Mouse (Mus musculus): Measurements from ENCODE around the gene Lman2.

Gene Lman2

DNA sequence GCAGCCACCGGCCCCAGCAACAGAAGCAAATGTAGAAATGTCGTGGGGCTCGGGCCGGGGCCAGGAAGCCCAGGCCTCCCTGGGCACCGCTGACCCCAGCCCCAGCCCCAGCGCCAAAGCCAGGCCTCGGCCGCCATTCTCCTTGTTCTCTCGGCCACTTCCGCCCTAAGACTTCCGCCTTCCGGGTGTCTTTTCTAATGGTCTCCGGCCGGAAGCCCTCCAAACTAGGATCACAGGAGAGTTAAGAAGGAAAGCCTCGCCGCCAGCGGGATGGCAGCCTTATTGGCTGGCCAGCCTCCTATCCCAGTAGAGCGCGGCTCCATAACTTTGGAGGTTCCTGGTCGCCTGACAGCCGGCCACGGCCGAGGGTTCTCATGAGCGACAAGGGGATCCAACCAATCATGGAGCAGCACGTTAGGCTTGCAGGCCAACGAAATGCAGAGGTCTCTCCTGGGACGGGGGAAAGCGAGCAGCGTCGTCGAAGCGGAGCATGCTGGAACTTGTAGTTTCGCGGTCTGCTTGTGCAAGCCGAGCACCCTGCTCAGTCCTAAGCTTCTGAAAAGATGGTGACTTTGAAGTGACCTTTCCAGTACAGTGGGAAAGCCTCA lies at the start of gene Lman2:
TSS of gene Lman2 (minus strand) at position 331 of the 608 bp plus-strand sequence.
- DNase-seq (ENCODE audit: low spot score in 2 of 2) = peak; percentile 96

GRCm38 (mm10) chr13:55411826-55412225 lies 49.2 kb upstream of the Lman2 start:
- DNase-seq (ENCODE audit: low spot score in 2 of 2) = peak; percentile 44 to 46

DNA sequence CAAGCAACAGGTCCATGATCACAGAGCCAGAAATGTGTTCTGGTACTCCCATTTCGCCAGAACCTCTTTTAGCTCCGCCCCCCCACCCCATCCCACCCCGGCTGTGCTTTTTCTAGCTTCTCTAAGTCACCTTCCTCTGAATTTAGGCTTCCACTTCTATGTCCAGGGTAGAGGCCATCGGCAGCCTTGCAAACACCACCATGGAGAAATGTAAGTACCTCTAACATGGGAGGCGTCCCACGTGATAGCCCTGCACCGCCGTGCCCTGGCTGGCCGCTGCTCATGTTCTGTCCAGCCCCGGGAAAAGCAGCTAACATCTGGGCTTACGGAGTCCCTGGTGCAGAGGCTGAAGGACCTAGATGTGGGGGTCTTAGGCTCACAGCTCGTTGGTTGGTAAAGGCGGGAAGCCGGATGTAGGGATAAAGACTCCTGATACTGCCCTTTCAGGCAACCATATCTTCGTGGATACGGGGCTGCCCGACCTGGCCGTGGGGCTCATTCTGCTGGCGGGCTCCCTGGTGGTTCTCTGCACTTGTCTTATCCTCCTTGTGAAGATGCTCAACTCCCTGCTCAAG lies 46.0 kb upstream of the Lman2 start:
- DNase-seq (ENCODE audit: low spot score in 2 of 2) = no peak

- no peak for DNase-seq (ENCODE audit: low spot score in 2 of 2)
These were observed 44.8 kb upstream of the Lman2 start for GRCm38 (mm10) chr13:55407341-55407740.

DNA sequence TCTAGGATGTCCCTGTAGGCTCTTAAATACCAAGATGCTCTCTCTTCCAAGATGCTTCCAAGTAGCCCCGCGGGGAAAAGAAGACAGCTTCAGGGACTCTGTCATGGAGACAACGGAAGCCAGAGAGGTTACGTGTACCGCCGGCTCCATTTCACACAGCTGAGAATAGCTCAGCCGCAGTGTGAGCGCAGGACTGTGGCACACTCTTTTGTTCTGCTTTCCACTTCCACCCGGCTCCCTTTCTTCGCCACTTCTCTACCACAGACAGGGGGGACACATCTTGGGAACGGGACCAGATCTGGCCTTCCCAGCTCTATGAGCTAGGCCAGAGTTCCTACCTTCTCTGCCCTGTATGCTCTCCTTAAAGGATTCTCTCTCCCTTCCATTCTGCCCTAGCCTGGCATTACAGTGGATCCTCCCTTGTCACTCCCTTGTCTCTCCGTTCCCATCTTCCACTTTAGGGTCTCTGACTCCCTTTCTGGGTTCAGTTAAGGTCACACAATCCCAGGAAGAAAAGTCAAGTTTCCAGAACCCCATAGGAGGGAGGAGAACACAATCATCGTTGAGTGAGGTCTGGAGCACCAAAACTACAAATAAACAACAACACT lies 43.3 kb upstream of the Lman2 start:
- DNase-seq (ENCODE audit: low spot score in 2 of 2) = peak in 1 of 2 experiments; percentile 56

GRCm38 (mm10) chr13:55404853-55405782 lies 42.5 kb upstream of the Lman2 start:
- peak; percentile 79 to 83 for DNase-seq (ENCODE audit: low spot score in 2 of 2)

DNA sequence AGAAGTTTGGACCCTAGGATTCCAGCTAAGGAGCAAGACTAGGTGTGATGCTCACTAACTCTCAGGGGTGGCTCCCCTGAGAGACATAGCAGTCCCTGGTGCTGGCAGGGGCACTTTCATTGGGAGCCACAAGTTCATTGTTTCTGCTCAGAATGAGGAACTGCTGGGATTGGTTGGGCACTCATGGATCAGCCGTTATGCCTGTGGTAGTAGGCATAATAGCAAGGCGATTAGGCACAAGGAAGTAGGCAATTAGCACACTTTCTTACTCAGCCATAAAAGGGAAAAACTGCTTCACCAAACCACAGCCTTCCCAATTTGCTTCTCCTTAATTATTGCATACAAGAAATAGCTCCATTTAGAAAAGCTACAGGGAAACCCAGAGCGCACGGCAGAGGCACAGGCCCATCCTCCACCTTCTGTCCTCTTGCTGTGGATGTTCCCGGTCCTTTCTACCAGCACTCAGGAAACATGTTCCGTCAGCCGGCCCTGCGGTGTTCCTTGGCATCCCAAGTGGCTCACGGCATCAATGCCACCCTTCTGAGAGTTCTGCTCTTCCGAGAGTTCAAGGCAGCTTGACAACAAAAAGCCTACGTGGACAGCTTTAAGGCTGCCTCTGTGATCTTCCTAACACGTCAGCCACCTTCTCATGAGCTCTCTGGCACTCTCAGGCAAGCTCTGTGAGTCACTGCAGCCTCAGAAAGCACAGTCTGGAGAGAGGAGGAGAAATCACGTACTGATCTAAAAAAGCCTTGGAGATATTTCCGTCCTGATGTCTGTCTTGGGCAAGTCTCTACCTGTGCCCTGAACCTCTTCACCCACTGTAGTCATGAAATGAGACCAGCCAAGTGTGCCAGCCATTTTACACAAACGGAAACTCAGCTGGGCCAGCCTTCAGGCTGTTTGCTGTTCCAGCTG lies 41.6 kb upstream of the Lman2 start:
- no peak for DNase-seq (ENCODE audit: low spot score in 2 of 2)

DNA sequence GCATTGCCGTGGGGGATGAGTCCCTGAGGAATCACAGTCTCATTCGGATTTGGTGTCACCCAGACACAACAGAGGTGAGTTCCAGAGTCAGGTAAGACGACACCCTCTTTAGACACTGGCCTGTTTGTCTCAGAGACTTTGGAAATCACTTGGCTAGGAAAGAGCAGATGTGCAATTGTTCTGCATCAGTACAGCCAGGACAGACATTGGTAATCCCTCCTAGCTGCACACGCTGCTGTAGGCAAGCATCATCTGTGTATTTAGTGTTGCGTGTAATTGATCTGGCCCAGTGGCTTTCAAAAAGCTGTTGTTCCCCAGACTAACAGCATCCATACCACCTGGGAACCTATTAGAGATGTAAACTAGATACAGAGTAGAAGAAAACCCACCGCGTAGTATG lies 40.7 kb upstream of the Lman2 start:
- no peak for DNase-seq (ENCODE audit: low spot score in 2 of 2)

DNA sequence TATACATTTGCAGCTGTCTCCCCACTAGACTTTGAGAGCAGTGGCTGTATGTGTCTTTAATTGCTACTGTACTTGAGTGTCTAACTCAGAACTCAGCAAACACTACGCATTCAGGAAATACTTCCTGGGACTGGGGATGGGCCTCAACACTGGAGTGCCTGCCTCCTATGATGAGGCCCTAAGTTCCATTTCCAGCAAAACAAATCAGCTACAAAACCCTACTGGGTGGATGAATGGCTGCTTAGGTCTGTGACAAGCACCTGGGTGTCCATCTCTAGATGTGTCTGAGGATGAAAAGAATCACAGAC lies 37.4 kb upstream of the Lman2 start:
- DNase-seq (ENCODE audit: low spot score in 2 of 2) = no peak

- no peak for DNase-seq (ENCODE audit: low spot score in 2 of 2)
These were observed 36.9 kb upstream of the Lman2 start for GRCm38 (mm10) chr13:55399300-55400038.

DNA sequence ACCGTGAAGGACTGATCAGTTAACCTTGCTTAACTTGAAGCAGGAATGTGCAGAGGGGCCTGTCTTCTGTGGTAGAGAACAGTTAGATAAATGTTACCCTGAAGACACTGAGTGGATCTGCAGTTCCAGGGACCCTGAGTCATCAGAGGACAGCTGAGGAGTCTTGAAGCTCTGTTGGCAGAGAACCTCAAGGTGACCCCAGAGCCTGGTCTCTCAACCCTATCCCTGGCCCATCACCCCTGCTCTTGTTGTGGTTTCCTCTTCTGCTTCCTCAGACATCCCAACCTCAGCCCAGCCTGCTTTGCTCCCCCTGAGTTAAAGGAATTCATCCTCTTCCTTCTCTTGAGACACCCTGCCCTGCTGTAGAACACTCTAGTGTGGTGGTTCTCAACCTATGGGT lies 35.5 kb upstream of the Lman2 start, which contains the start of gene Slc34a1:
TSS of gene Slc34a1 (plus strand) at position 100 of the 400 bp plus-strand sequence.
- DNase-seq (ENCODE audit: low spot score in 2 of 2) = no peak

DNA sequence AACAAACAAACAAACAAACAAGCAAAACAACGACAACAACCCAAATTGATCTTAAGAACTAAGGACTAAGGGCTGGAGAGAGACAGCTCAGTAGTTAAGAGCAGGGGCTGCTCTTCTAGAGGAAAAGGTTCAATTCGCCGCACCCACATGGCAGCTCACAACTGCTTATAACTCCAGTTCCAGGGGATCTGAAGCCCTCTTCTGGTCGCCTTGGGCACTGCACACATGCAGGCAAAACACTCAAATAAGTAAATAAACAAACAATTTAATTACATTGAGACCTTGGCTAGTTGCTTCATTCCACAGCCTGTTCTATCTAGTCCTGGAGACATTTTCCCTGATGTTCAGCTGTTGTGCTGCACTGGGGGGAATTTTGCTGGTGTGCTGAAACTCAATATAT lies 30.4 kb upstream of the Lman2 start:
- DNase-seq (ENCODE audit: low spot score in 2 of 2) = no peak

DNA sequence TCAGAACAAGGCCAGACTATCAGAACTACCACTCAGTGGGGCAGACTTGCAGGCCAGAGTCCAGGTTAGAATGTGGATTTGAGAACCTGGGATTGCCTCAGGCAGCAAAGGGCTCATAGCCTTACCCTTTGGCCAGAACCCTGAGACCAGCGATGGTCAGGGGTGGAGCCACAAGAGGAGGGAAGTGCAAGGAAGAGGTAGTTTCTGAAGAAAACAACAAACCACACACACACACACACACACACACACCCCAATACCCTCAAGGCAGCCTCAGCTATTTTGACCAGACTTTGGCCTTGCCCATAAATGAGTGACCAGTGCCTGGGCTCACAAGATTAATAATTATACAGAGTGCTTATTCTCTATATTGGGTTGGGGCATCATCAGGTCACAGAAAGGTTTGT lies 29.0 kb upstream of the Lman2 start:
- DNase-seq (ENCODE audit: low spot score in 2 of 2) = no peak

- DNase-seq (ENCODE audit: low spot score in 2 of 2) = no peak
These were observed 28.1 kb upstream of the Lman2 start for GRCm38 (mm10) chr13:55390644-55391043.

DNA sequence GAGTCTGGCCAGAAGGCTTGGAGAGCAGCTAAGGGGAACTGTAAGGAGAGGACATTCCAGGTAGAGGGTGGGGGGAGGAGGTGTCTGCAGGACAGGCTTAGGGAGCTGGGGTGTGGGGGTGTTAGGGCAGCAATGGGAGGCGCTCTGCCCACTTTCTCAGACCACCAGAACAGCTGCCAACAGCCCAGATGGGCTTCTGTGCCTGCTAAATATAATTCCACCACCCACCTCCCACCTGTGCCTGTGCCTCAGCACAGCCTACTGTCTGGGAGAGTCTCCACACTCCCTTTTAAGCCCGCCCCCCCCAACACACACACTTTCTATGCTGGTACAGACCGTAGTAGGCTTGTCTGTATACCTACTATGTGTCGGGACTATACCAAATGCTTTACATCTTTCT lies 19.2 kb upstream of the Lman2 start:
- DNase-seq (ENCODE audit: low spot score in 2 of 2) = no peak

- no peak for DNase-seq (ENCODE audit: low spot score in 2 of 2)
These were observed 16.5 kb upstream of the Lman2 start for GRCm38 (mm10) chr13:55378907-55379580.

DNA sequence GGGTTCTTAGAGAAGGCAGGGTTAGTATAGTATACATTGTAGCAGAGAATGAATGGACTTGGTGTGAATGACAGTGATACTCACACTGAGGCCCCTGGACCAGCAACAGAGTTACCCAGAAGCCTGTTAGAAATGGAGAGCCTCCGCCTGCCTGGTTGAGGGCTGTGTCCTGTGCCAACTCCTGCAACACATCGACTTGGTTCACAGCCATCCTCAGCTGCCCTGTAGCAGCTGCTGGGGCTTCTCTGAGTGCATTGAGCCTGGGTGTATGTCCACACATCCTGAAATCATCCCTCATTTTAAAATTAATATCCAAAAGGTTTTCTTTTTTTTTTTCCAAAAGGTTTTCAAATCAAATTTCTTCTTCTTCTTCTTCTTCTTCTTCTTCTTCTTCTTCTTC lies 13.3 kb upstream of the Lman2 start:
- no peak for DNase-seq (ENCODE audit: low spot score in 2 of 2)

DNA sequence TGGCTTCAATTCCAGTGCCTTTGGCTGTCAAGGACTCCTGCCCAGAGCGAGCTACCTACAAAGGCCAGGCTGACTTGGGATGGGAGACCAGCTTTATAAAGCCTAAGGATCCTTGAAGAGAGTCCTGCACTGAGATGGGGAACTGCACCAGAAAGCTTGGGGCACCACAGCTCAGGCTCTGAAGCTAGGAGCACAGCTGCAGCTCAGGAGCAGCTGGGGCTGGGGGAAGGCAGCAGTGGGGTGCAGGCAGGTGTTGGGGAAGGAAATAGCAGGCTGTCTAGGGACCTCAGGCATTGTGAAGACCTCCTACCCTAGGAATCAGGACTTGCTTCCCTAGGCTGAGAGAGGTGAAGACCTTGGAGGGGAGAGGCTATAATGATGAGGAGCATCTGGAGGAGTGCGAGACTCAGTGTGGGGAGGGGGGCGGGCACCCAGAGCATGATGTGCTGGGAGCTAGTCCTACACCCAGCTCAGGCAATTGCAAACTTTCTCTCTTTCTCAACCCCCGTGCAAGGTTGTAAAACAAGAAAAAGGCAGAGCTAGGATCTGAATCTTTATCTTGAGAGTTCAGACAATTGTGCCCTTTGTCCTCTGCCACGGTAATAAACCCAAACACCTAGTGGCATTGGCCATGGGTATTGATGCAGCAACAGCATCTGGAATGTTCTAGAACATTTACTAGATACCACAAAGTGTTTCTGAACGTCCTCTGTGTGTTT lies 11.8 kb upstream of the Lman2 start:
- no peak for DNase-seq (ENCODE audit: low spot score in 2 of 2)

DNA sequence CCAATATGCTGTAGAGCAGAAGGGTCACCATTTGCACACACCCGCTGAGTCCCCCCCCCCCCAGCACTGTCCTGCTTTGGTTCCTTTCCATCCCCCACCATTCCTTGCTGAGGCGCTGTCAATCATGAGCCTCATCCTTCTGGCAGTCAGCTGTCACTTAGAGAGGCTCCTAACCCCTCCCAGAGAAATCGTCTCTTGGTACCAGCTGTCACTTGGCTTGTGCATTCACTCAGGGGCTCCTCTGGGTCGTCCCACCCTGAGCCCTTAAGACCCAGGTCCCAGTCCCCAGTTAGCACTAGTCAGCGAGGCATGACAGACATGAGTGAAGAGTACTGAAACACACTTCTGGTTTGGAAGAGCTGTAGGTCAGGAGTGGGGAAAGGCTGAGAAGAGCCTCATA lies 9.2 kb upstream of the Lman2 start:
- no peak for DNase-seq (ENCODE audit: low spot score in 2 of 2)

Measured in spleen, postnatal 36 days (tissue).